Comparison of ENCODE assay signal across 12 mouse cellular contexts in the genomic region with DNA sequence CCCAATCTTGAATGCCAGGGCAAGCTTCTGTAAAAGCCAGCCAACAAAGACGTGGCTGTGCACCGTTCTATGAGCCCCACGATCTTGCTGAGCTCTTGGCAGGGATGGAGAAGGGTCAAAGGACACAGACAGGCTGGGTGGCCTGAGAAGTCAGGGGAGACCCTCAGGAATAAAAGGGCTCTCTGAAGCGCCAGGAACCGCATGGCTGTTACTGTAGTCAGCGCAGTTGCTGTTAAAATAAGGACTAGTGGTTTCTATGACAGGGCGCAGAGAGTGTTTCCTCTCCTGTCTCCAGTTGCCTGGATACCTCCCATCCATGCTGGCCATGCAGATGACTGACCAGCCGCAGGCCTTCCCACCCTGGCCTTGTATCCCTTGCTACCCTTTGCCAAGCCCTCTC.
A peak's percentile ranks its signal among the peaks of the same experiment; 100 is the strongest.
DNase-seq lines count a peak whose midpoint lies in the region; ATAC-seq and TF ChIP-seq lines count a peak whose summit lies in the region.
"Had no signal": no experiment of that assay in that cellular context is flagged by ENCODE, and none has a peak within 500 bp of the region (broad histone marks: within the 10 kb centered on the region; RNA-seq: fewer than 3 reads in every experiment).

No protein-coding gene starts in this region.

- no peaks in the 10 kb centered on the region for H3K27me3 ChIP-seq in heart, adult 2 months (ENCODE audit: control insufficient read depth, insufficient read depth, low read length)
- H3K27me3 ChIP-seq in heart, embryonic 14.5 days (ENCODE audit: control insufficient read depth, insufficient read depth, low read length) = no peaks in the 10 kb centered on the region

- peak overlapping the region; percentile 87 for H3K27ac ChIP-seq in heart, adult 2 months
- peak overlapping the region; percentile 79 to 81 for H3K27ac ChIP-seq in heart, embryonic 14.5 days (replicated peaks in 1 of 2; ENCODE audit: control insufficient read depth in 1 of 2, insufficient read depth in 1 of 2, low read depth in 2 of 2, low read length in 2 of 2)

- no peak overlapping the region for H3K4me2 ChIP-seq in heart, embryonic 14.5 days (ENCODE audit: low read length)

- no peak for ATAC-seq in heart, embryonic 14.5 days (ENCODE audit: insufficient number of reproducible peaks, insufficient read depth, low FRiP score, low read depth)
- ATAC-seq: inflammation-experienced regulatory T-cells, adult 6 months had no signal

- DNase-seq in heart, adult 2 months = peak in 1 of 2 experiments; percentile 44
- DNase-seq in heart, adult 8-10 months (ENCODE audit: low spot score) = no peak
- peak; percentile 19 for DNase-seq in right cerebral cortex, postnatal 4 days
- DNase-seq in right cerebral cortex, postnatal 36 days (ENCODE audit: low spot score in 2 of 2) = no peak
- DNase-seq in lung, adult 18-20 months = no peak
- no peak for DNase-seq in layer of hippocampus, postnatal 25 days (ENCODE audit: extremely low spot score in 1 of 2, low spot score in 1 of 2)
- DNase-seq: cerebellum, adult 11 months; kidney, postnatal 14 days; layer of hippocampus, postnatal 36 days; liver had no signal

- H3K9me3 ChIP-seq in heart, embryonic 14.5 days (ENCODE audit: control insufficient read depth, low read length) = no peaks in the 10 kb centered on the region

- H3K79me2 ChIP-seq in heart, adult 2 months (replicated peaks; ENCODE audit: control insufficient read depth, insufficient read depth, low read length) = no peaks in the 10 kb centered on the region

- no peak overlapping the region for H3K9ac ChIP-seq in heart, adult 2 months (ENCODE audit: low read depth, low read length)
- peak overlapping the region; percentile 2; the same call in 1 of the 2 replicates for H3K9ac ChIP-seq in heart, embryonic 14.5 days (ENCODE audit: low read length)

- intact Hi-C loops in heart, adult 2 months (cut with DNase I) = loop anchor here (5.0 kb wide), 1 partner anchor 88 kb away; no protein-coding TSS in a partner anchor

- H3K4me1 ChIP-seq in heart, adult 2 months (ENCODE audit: control insufficient read depth, insufficient read depth, low read length) = peaks cover 31% of the 10 kb centered on the region
- H3K4me1 ChIP-seq in heart, embryonic 14.5 days (ENCODE audit: control insufficient read depth in 2 of 2, insufficient read depth in 2 of 2, low read length in 2 of 2) = peaks cover 47 to 55% of the 10 kb centered on the region in 2 experiments

- TF ChIP-seq POLR2A in heart, adult 2 months (IDR thresholded peaks at IDR 0.05; ENCODE audit: insufficient read depth, low read depth, low read length) = no peak

- H3K36me3 ChIP-seq in heart, adult 2 months (ENCODE audit: control insufficient read depth, insufficient read depth, low read length) = no peaks in the 10 kb centered on the region
- H3K36me3 ChIP-seq in heart, embryonic 14.5 days (ENCODE audit: control insufficient read depth, insufficient read depth, low read length) = no peaks in the 10 kb centered on the region

- 78% methylated on average over 8 of the region's 8 CpGs for WGBS in heart, adult 2 months
- WGBS in heart, embryonic 14.5 days = 84% methylated on average over 8 of the region's 8 CpGs

- TF ChIP-seq CTCF in heart, adult 2 months (IDR thresholded peaks at IDR 0.05) = no peak

- H3K4me3 ChIP-seq in heart, adult 2 months = no peak overlapping the region
- no peak overlapping the region for H3K4me3 ChIP-seq in heart, embryonic 14.5 days (ENCODE audit: control insufficient read depth in 1 of 2, insufficient read depth in 1 of 2, low read depth in 1 of 2, low read length in 2 of 2)

- TF ChIP-seq EP300 in heart, adult 2 months (IDR thresholded peaks at IDR 0.05; ENCODE audit: insufficient read depth, low read depth, low read length) = no peak
